Mouse (Mus musculus) liver, postnatal 0 days (tissue): ENCODE measurements at regions not wholly inside any gene's neighbourhood (a gene's known extent, or its start where the extent isn't known, plus 50 kb on each side); places are given as distances from the start of the nearest gene placed in this dataset.

Experiments used
- CTCF ChIP-seq: sonication (generic); IDR thresholded peaks from 2 replicates; pipeline ENCODE4 v1.5.1; 2016; ENCODE audit warnings: antibody characterized with exemption, low read depth
- EP300 ChIP-seq: IDR thresholded peaks from 2 replicates; pipeline ENCODE4 v1.6.1; 2016; ENCODE audit warnings: antibody characterized with exemption, low read depth, mild to moderate bottlenecking

GRCm38 (mm10) chr12:59821698-59822097, 602.2 kb upstream of the Fbxo33 start:
- TF ChIP-seq CTCF (no peak), EP300 (no peak)
